Mouse (Mus musculus) erythroblast, embryonic 14.5 days (primary cell): ENCODE data around the gene Rora. TPM values are rescaled to one million over a fixed set of nuclear protein-coding genes. Genes with fewer than 3 reads are reported as not detected.

Source experiments
- H3K27me3 ChIP-seq: 2 replicates; pipeline ENCODE4 v1.6.1; 2012; ENCODE audit warnings: inconsistent platforms; ENCODE audit not compliant: control insufficient read depth
- H3K36me3 ChIP-seq: 2 replicates; pipeline ENCODE4 v1.6.1; 2012; ENCODE audit warnings: mild to moderate bottlenecking, inconsistent platforms; ENCODE audit not compliant: control insufficient read depth
- H3K4me1 ChIP-seq: 2 replicates; pipeline ENCODE4 v1.6.1; 2012; ENCODE audit warnings: inconsistent platforms; ENCODE audit not compliant: control insufficient read depth
- H3K4me3 ChIP-seq: replicated peaks from 2 replicates; pipeline ENCODE3; 2012; ENCODE audit warnings: moderate library complexity, mild to moderate bottlenecking, inconsistent platforms
- H3K9me3 ChIP-seq: 2 replicates; pipeline ENCODE4 v1.6.1; 2012; ENCODE audit warnings: low read length, inconsistent platforms, mixed read lengths; ENCODE audit not compliant: control insufficient read depth
- GATA1 ChIP-seq: IDR thresholded peaks from 2 replicates; pipeline ENCODE4 v1.6.1; 2012; ENCODE audit warnings: low read length, inconsistent platforms, mixed read lengths
- TAL1 ChIP-seq: IDR thresholded peaks from 3 replicates; pipeline ENCODE4 v1.6.1; 2012; ENCODE audit warnings: low read length, inconsistent platforms, mixed read lengths
- polyA plus RNA-seq: library from polyadenylated mRNA; stranded (reverse); fragments of >175 nt; gene quantifications from 2 replicates; pipeline ENCODE4 v1.2.3, GENCODE M21; 2012

The Rora gene
- polyA plus RNA-seq, 1 experiment = under 0.01 TPM

- H3K9me3 ChIP-seq = peaks cover 13% of the 10 kb centered on the region; the same call in 1 of the 2 replicates
- H3K36me3 ChIP-seq = no peaks in the 10 kb centered on the region
- H3K4me3 ChIP-seq = no peak overlapping the region
- H3K4me1 ChIP-seq = no peaks in the 10 kb centered on the region
- H3K27me3 ChIP-seq = no peaks in the 10 kb centered on the region
- TF ChIP-seq TAL1 (no peak), GATA1 (no peak)
Observed at GRCm38 (mm10) chr9:68899525-68900222, 246.1 kb downstream of the Rora start.

GRCm38 (mm10) chr9:68906361-68906883, 252.8 kb downstream of the Rora start:
- TF ChIP-seq TAL1 = no peak
- no peak for TF ChIP-seq GATA1
- Histone ChIP-seq H3K9me3 (no peaks in the 10 kb centered on the region), H3K36me3 (no peaks in the 10 kb centered on the region), H3K4me1 (no peaks in the 10 kb centered on the region), H3K4me3 (no peak overlapping the region), H3K27me3 (no peaks in the 10 kb centered on the region)

- no peak for TF ChIP-seq GATA1
- no peaks in the 10 kb centered on the region for H3K9me3 ChIP-seq
- H3K4me3 ChIP-seq = no peak overlapping the region
- no peaks in the 10 kb centered on the region for H3K4me1 ChIP-seq
- no peaks in the 10 kb centered on the region for H3K36me3 ChIP-seq
- H3K27me3 ChIP-seq = no peaks in the 10 kb centered on the region
Observed at GRCm38 (mm10) chr9:68912483-68913151, 259.0 kb downstream of the Rora start.

GRCm38 (mm10) chr9:68913191-68913697, 259.7 kb downstream of the Rora start:
- Histone ChIP-seq H3K27me3 (no peaks in the 10 kb centered on the region), H3K9me3 (no peaks in the 10 kb centered on the region; the same call in 1 of the 2 replicates), H3K4me3 (no peak overlapping the region), H3K4me1 (no peaks in the 10 kb centered on the region), H3K36me3 (no peaks in the 10 kb centered on the region)
- TF ChIP-seq TAL1 (no peak), GATA1 (no peak)

GRCm38 (mm10) chr9:68914541-68915275, 261.1 kb downstream of the Rora start:
- Histone ChIP-seq H3K9me3 (no peaks in the 10 kb centered on the region; the same call in 1 of the 2 replicates), H3K36me3 (no peaks in the 10 kb centered on the region), H3K4me1 (no peaks in the 10 kb centered on the region), H3K27me3 (no peaks in the 10 kb centered on the region), H3K4me3 (no peak overlapping the region)
- TF ChIP-seq TAL1 (no peak), GATA1 (no peak)

GRCm38 (mm10) chr9:68916741-68917140, 263.2 kb downstream of the Rora start:
- no peak for TF ChIP-seq TAL1
- no peak for TF ChIP-seq GATA1
- Histone ChIP-seq H3K4me1 (no peaks in the 10 kb centered on the region), H3K36me3 (no peaks in the 10 kb centered on the region), H3K27me3 (no peaks in the 10 kb centered on the region), H3K9me3 (no peaks in the 10 kb centered on the region; the same call in 1 of the 2 replicates), H3K4me3 (no peak overlapping the region)

- Histone ChIP-seq H3K9me3 (no peaks in the 10 kb centered on the region), H3K4me1 (no peaks in the 10 kb centered on the region), H3K4me3 (no peak overlapping the region), H3K27me3 (no peaks in the 10 kb centered on the region), H3K36me3 (no peaks in the 10 kb centered on the region)
- no peak for TF ChIP-seq TAL1
- TF ChIP-seq GATA1 = no peak
Observed at GRCm38 (mm10) chr9:68923128-68923601, 269.6 kb downstream of the Rora start.

GRCm38 (mm10) chr9:68926406-68926805, 272.8 kb downstream of the Rora start:
- Histone ChIP-seq H3K4me1 (no peaks in the 10 kb centered on the region), H3K36me3 (no peaks in the 10 kb centered on the region), H3K27me3 (no peaks in the 10 kb centered on the region), H3K9me3 (no peaks in the 10 kb centered on the region), H3K4me3 (no peak overlapping the region)
- no peak for TF ChIP-seq GATA1

- no peaks in the 10 kb centered on the region for H3K36me3 ChIP-seq
- no peaks in the 10 kb centered on the region for H3K4me1 ChIP-seq
- H3K4me3 ChIP-seq = no peak overlapping the region
- TF ChIP-seq TAL1 (no peak), GATA1 (no peak)
- H3K27me3 ChIP-seq = no peaks in the 10 kb centered on the region
- H3K9me3 ChIP-seq = peaks cover 8% of the 10 kb centered on the region
Observed at GRCm38 (mm10) chr9:68933159-68933558, 279.6 kb downstream of the Rora start.
